Mouse (Mus musculus) heart, adult 2 months (tissue): ENCODE measurements around the gene Rps6ka1.

Experiments
- CTCF ChIP-seq: fragments of 200-600 bp; IDR thresholded peaks from 2 replicates; pipeline ENCODE4 v1.8.1; 2022; ENCODE audit warnings: antibody characterized with exemption, mild to moderate bottlenecking, moderate library complexity
- EP300 ChIP-seq: fragments of 200-500 bp; IDR thresholded peaks from 2 replicates; pipeline ENCODE4 v1.6.1; 2011; ENCODE audit warnings: low read depth, low read length, control low read depth; ENCODE audit not compliant: insufficient read depth
- POLR2A ChIP-seq: fragments of 200-500 bp; IDR thresholded peaks from 2 replicates; pipeline ENCODE4 v1.6.1; 2011; ENCODE audit warnings: mild to moderate bottlenecking, low read depth, low read length, control low read depth; ENCODE audit not compliant: insufficient read depth

DNA sequence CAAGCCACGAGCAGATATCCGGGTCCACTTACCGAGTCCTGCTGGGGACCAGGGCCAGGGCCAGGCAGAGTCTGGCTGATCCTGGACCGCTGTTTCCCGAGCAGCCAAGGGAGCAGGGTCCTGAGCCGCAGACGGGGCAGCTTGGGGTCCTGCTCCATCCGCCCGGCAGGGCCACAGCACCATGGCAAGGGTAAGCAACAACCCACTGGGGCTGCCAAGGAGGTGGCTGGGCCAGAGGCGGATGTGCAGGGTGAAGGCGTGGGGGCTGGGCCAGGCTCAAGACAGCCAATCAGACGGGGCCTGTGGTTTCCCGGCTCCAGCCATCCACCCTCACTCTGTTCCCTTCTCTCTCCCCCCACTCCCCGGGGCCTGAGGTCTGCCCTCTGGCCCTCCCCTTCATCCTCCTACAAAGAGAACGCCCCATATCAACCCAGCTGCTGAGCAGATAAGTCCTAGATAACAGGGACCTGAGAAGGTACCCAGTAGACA is 14.7 kb downstream of the Rps6ka1 start:
- TF ChIP-seq CTCF (no peak), POLR2A (no peak), EP300 (no peak)
